ENCODE assay signal across 8 mouse cellular contexts in genomic region chr16:4558980-4559631, GRCm38 (mm10). TPM values are rescaled to one million over a fixed set of nuclear protein-coding genes. Genes with fewer than 3 reads are reported as not detected.
DNase-seq lines count a peak whose midpoint lies in the region; ATAC-seq and TF ChIP-seq lines count a peak whose summit lies in the region.

No protein-coding gene starts in this region.

- peaks cover 28% of the 10 kb centered on the region for H3K4me1 ChIP-seq in limb, embryonic 15.5 days
- no peaks in the 10 kb centered on the region for H3K4me1 ChIP-seq in midbrain, postnatal 0 days (ENCODE audit: insufficient read depth, low read length)

- WGBS in limb, embryonic 15.5 days: under 1% methylated on average over 43 of the region's 43 CpGs
- under 1% methylated on average over 43 of the region's 43 CpGs for WGBS in midbrain, postnatal 0 days

- H3K9me3 ChIP-seq in limb, embryonic 15.5 days: no peaks in the 10 kb centered on the region
- no peaks in the 10 kb centered on the region for H3K9me3 ChIP-seq in midbrain, postnatal 0 days (ENCODE audit: low read length)

- H3K9ac ChIP-seq in limb, embryonic 15.5 days: peak overlapping the region; percentile 56
- H3K9ac ChIP-seq in midbrain, postnatal 0 days (replicated peaks; ENCODE audit: low read length, poor library complexity, severe bottlenecking): peak overlapping the region; percentile 53

- H3K4me2 ChIP-seq in limb, embryonic 15.5 days: peak overlapping the region; percentile 88
- H3K4me2 ChIP-seq in midbrain, postnatal 0 days (ENCODE audit: low read depth, low read length, poor library complexity, severe bottlenecking): peak overlapping the region; percentile 94

- H3K27ac ChIP-seq in limb, embryonic 15.5 days: peak overlapping the region; percentile 96
- peak overlapping the region; percentile 86 for H3K27ac ChIP-seq in midbrain, postnatal 0 days (ENCODE audit: low read depth, low read length)

- peak overlapping the region; percentile 74 for H3K4me3 ChIP-seq in limb, embryonic 15.5 days
- H3K4me3 ChIP-seq in midbrain, postnatal 0 days (ENCODE audit: low read depth, low read length): peak overlapping the region; percentile 66

- ATAC-seq in granulocyte monocyte progenitor cell, adult 5-6 weeks (replicated peaks; ENCODE audit: poor library complexity, severe bottlenecking): peak; percentile 15
- ATAC-seq in limb, embryonic 15.5 days (ENCODE audit: insufficient number of reproducible peaks, low FRiP score, low TSS enrichment, low read depth): peak; percentile 11
- ATAC-seq in midbrain, postnatal 0 days (ENCODE audit: low FRiP score): peak; percentile 60

- no peaks in the 10 kb centered on the region for H3K27me3 ChIP-seq in limb, embryonic 15.5 days
- H3K27me3 ChIP-seq in midbrain, postnatal 0 days (ENCODE audit: insufficient read depth, low read length): no peaks in the 10 kb centered on the region

- H3K36me3 ChIP-seq in limb, embryonic 15.5 days: 0 out of 2 replicates have a peak, but pooled peaks cover 9% of the 10 kb centered on the region
- H3K36me3 ChIP-seq in midbrain, postnatal 0 days (ENCODE audit: insufficient read depth, low read length): no peaks in the 10 kb centered on the region

- peak; percentile 73 for DNase-seq in layer of hippocampus, adult 11-12 months (ENCODE audit: low spot score)
- no peak for DNase-seq in layer of hippocampus, adult 9-10 months (ENCODE audit: low spot score)
- DNase-seq in embryo, embryonic 11.5 days (ENCODE audit: low read depth, low spot score): peak; percentile 46
- peak; percentile 63 to 81 for DNase-seq in kidney, adult 8-10 months
- peak; percentile 66 for DNase-seq in midbrain, postnatal 0 days (ENCODE audit: low spot score)
- DNase-seq in spleen, postnatal 4 days (ENCODE audit: low spot score in 2 of 2): peak; percentile 46 to 80

- TF ChIP-seq CTCF in midbrain, postnatal 0 days (IDR thresholded peaks at IDR 0.05): no peak

RNA-seq across cellular contexts. Expression of gene Tfap4, which starts 0.5 kb away (rescaled TPM):
- total RNA-seq in granulocyte monocyte progenitor cell, adult 5-6 weeks (2014; fragmentation: Nextera tagmentation): 34.8 and 46.6 TPM in 2 replicates
- total RNA-seq in granulocyte monocyte progenitor cell, adult 5-6 weeks (2017): 36.4 and 47.6 TPM in 2 replicates
- polyA plus RNA-seq in limb, embryonic 15.5 days (2015; fragmentation: Nextera tagmentation; extraction: Ambion mirVana): 20.4 and 20.7 TPM in 2 replicates
- 6.7 and 6.8 TPM in 2 replicates for total RNA-seq in midbrain, postnatal 0 days (2014; rRNA removed)
- polyA plus RNA-seq in midbrain, postnatal 0 days (2015; fragmentation: Nextera tagmentation; extraction: Ambion mirVana): 5.2 and 5.9 TPM in 2 replicates

RNA-seq across cellular contexts. Expression of gene Srl, which starts 17.5 kb away (rescaled TPM):
- total RNA-seq in granulocyte monocyte progenitor cell, adult 5-6 weeks (2014; fragmentation: Nextera tagmentation): 16.1 and 16.3 TPM in 2 replicates
- total RNA-seq in granulocyte monocyte progenitor cell, adult 5-6 weeks (2017): 8.2 and 29.9 TPM in 2 replicates
- polyA plus RNA-seq in limb, embryonic 15.5 days (2015; fragmentation: Nextera tagmentation; extraction: Ambion mirVana): 36.8 and 81.2 TPM in 2 replicates
- 34.4 and 59.9 TPM in 2 replicates for total RNA-seq in midbrain, postnatal 0 days (2014; rRNA removed)
- polyA plus RNA-seq in midbrain, postnatal 0 days (2015; fragmentation: Nextera tagmentation; extraction: Ambion mirVana): 11.3 and 11.6 TPM in 2 replicates

RNA-seq across cellular contexts. Expression of gene Glis2, which starts 35.4 kb away (rescaled TPM):
- total RNA-seq in granulocyte monocyte progenitor cell, adult 5-6 weeks (2014; fragmentation: Nextera tagmentation): 2.1 and 2.8 TPM in 2 replicates
- 0.39 TPM in 1 of 2 replicates, not detected in the other for total RNA-seq in granulocyte monocyte progenitor cell, adult 5-6 weeks (2017)
- polyA plus RNA-seq in limb, embryonic 15.5 days (2015; fragmentation: Nextera tagmentation; extraction: Ambion mirVana): 31.7 and 34.9 TPM in 2 replicates
- 20.0 and 20.6 TPM in 2 replicates for total RNA-seq in midbrain, postnatal 0 days (2014; rRNA removed)
- 10.8 and 12.0 TPM in 2 replicates for polyA plus RNA-seq in midbrain, postnatal 0 days (2015; fragmentation: Nextera tagmentation; extraction: Ambion mirVana)
